Mouse (Mus musculus): ENCODE measurements around the gene Rabep1. TPM values are rescaled to one million over a fixed set of nuclear protein-coding genes. Genes with fewer than 3 reads are reported as not detected.
A peak's percentile ranks its signal among the peaks of the same experiment; 100 is the strongest.

Gene Rabep1
- polyA plus RNA-seq (2015; fragmentation: Nextera tagmentation; extraction: Ambion mirVana) = 88.6 and 91.0 TPM in 2 replicates

GRCm38 (mm10) chr11:70844559-70845456 lies at the start of gene Rabep1:
Rabep1 (plus strand) TSS chr11:70844778.
- H3K9me3 ChIP-seq (replicated peaks; ENCODE audit: control insufficient read depth, low read length, poor library complexity, severe bottlenecking) = no peaks in the 10 kb centered on the region
- under 1% methylated on average over 75 of the region's 88 CpGs for WGBS
- peaks cover 13% of the 10 kb centered on the region for H3K4me1 ChIP-seq (ENCODE audit: control insufficient read depth, insufficient read depth, low read length)
- peak within 1 kb of the TSS; percentile 87 for H3K27ac ChIP-seq (ENCODE audit: low read length)
- H3K9ac ChIP-seq (ENCODE audit: low read depth, low read length) = peak within 1 kb of the TSS; percentile 89
- peak within 1 kb of the TSS; percentile 75 for H3K4me2 ChIP-seq (ENCODE audit: low read length)
- no peaks in the 10 kb centered on the region for H3K36me3 ChIP-seq (ENCODE audit: control insufficient read depth, insufficient read depth, low read length)
- no peaks in the 10 kb centered on the region; the same call in 1 of the 2 replicates for H3K27me3 ChIP-seq (ENCODE audit: control insufficient read depth, insufficient read depth, low read depth, low read length)
- H3K4me3 ChIP-seq (ENCODE audit: low read depth, low read length) = peak within 1 kb of the TSS; percentile 98
- peak; percentile 93 for ATAC-seq

GRCm38 (mm10) chr11:70802208-70802864 lies 42.2 kb upstream of the Rabep1 start:
- Histone ChIP-seq H3K36me3 (ENCODE audit: control insufficient read depth, insufficient read depth, low read length) (no peaks in the 10 kb centered on the region), H3K4me2 (ENCODE audit: low read length) (no peak overlapping the region), H3K27ac (ENCODE audit: low read length) (no peak overlapping the region), H3K9me3 (replicated peaks; ENCODE audit: control insufficient read depth, low read length, poor library complexity, severe bottlenecking) (no peaks in the 10 kb centered on the region), H3K4me1 (ENCODE audit: control insufficient read depth, insufficient read depth, low read length) (no peaks in the 10 kb centered on the region), H3K27me3 (ENCODE audit: control insufficient read depth, insufficient read depth, low read depth, low read length) (no peaks in the 10 kb centered on the region), H3K4me3 (ENCODE audit: low read depth, low read length) (no peak overlapping the region), H3K9ac (ENCODE audit: low read depth, low read length) (no peak overlapping the region)
- WGBS = 88% methylated on average over 2 of the region's 2 CpGs
- no peak for ATAC-seq

GRCm38 (mm10) chr11:70802865-70803261 lies 41.7 kb upstream of the Rabep1 start:
- no peak for ATAC-seq
- 79% methylated on average over 2 of the region's 2 CpGs for WGBS
- no peak overlapping the region for H3K4me3 ChIP-seq (ENCODE audit: low read depth, low read length)

GRCm38 (mm10) chr11:70803711-70804200 lies 40.8 kb upstream of the Rabep1 start:
- no peak overlapping the region for H3K27ac ChIP-seq (ENCODE audit: low read length)
- no peak overlapping the region for H3K4me2 ChIP-seq (ENCODE audit: low read length)
- ATAC-seq = no peak
- no peaks in the 10 kb centered on the region for H3K36me3 ChIP-seq (ENCODE audit: control insufficient read depth, insufficient read depth, low read length)
- no peak overlapping the region for H3K9ac ChIP-seq (ENCODE audit: low read depth, low read length)
- no peak overlapping the region for H3K4me3 ChIP-seq (ENCODE audit: low read depth, low read length)
- H3K27me3 ChIP-seq (ENCODE audit: control insufficient read depth, insufficient read depth, low read depth, low read length) = no peaks in the 10 kb centered on the region
- no peaks in the 10 kb centered on the region for H3K9me3 ChIP-seq (replicated peaks; ENCODE audit: control insufficient read depth, low read length, poor library complexity, severe bottlenecking)
- H3K4me1 ChIP-seq (ENCODE audit: control insufficient read depth, insufficient read depth, low read length) = no peaks in the 10 kb centered on the region
- 87% methylated on average over 6 of the region's 6 CpGs for WGBS

More at GRCm38 (mm10) chr11:70802865-70803261, 41.7 kb upstream of the Rabep1 start:
- Histone ChIP-seq H3K4me1 (ENCODE audit: control insufficient read depth, insufficient read depth, low read length) (no peaks in the 10 kb centered on the region), H3K27me3 (ENCODE audit: control insufficient read depth, insufficient read depth, low read depth, low read length) (no peaks in the 10 kb centered on the region), H3K9ac (ENCODE audit: low read depth, low read length) (no peak overlapping the region), H3K27ac (ENCODE audit: low read length) (no peak overlapping the region), H3K9me3 (replicated peaks; ENCODE audit: control insufficient read depth, low read length, poor library complexity, severe bottlenecking) (no peaks in the 10 kb centered on the region), H3K4me2 (ENCODE audit: low read length) (no peak overlapping the region), H3K36me3 (ENCODE audit: control insufficient read depth, insufficient read depth, low read length) (no peaks in the 10 kb centered on the region)

GRCm38 (mm10) chr11:70804395-70804794 lies 40.2 kb upstream of the Rabep1 start:
- H3K27me3 ChIP-seq (ENCODE audit: control insufficient read depth, insufficient read depth, low read depth, low read length) = no peaks in the 10 kb centered on the region
- no peak for ATAC-seq
- no peaks in the 10 kb centered on the region for H3K4me1 ChIP-seq (ENCODE audit: control insufficient read depth, insufficient read depth, low read length)
- H3K9ac ChIP-seq (ENCODE audit: low read depth, low read length) = no peak overlapping the region
- no peak overlapping the region for H3K27ac ChIP-seq (ENCODE audit: low read length)
- WGBS = 83% methylated on average over 3 of the region's 3 CpGs
- H3K4me3 ChIP-seq (ENCODE audit: low read depth, low read length) = no peak overlapping the region
- no peak overlapping the region for H3K4me2 ChIP-seq (ENCODE audit: low read length)
- no peaks in the 10 kb centered on the region for H3K36me3 ChIP-seq (ENCODE audit: control insufficient read depth, insufficient read depth, low read length)
- H3K9me3 ChIP-seq (replicated peaks; ENCODE audit: control insufficient read depth, low read length, poor library complexity, severe bottlenecking) = no peaks in the 10 kb centered on the region

GRCm38 (mm10) chr11:70805641-70806175 lies 38.9 kb upstream of the Rabep1 start:
- H3K4me1 ChIP-seq (ENCODE audit: control insufficient read depth, insufficient read depth, low read length) = no peaks in the 10 kb centered on the region
- H3K27me3 ChIP-seq (ENCODE audit: control insufficient read depth, insufficient read depth, low read depth, low read length) = no peaks in the 10 kb centered on the region
- no peaks in the 10 kb centered on the region for H3K36me3 ChIP-seq (ENCODE audit: control insufficient read depth, insufficient read depth, low read length)
- 83% methylated on average over 6 of the region's 8 CpGs for WGBS
- H3K4me2 ChIP-seq (ENCODE audit: low read length) = no peak overlapping the region
- H3K9ac ChIP-seq (ENCODE audit: low read depth, low read length) = no peak overlapping the region
- no peak overlapping the region for H3K4me3 ChIP-seq (ENCODE audit: low read depth, low read length)
- no peak overlapping the region for H3K27ac ChIP-seq (ENCODE audit: low read length)
- H3K9me3 ChIP-seq (replicated peaks; ENCODE audit: control insufficient read depth, low read length, poor library complexity, severe bottlenecking) = no peaks in the 10 kb centered on the region
- no peak for ATAC-seq

GRCm38 (mm10) chr11:70806697-70807096 lies 37.9 kb upstream of the Rabep1 start:
- no peak for ATAC-seq
- Histone ChIP-seq H3K27ac (ENCODE audit: low read length) (no peak overlapping the region), H3K4me3 (ENCODE audit: low read depth, low read length) (no peak overlapping the region), H3K27me3 (ENCODE audit: control insufficient read depth, insufficient read depth, low read depth, low read length) (no peaks in the 10 kb centered on the region), H3K4me2 (ENCODE audit: low read length) (no peak overlapping the region), H3K36me3 (ENCODE audit: control insufficient read depth, insufficient read depth, low read length) (no peaks in the 10 kb centered on the region), H3K9me3 (replicated peaks; ENCODE audit: control insufficient read depth, low read length, poor library complexity, severe bottlenecking) (no peaks in the 10 kb centered on the region), H3K4me1 (ENCODE audit: control insufficient read depth, insufficient read depth, low read length) (no peaks in the 10 kb centered on the region), H3K9ac (ENCODE audit: low read depth, low read length) (no peak overlapping the region)
- 79% methylated on average over 4 of the region's 4 CpGs for WGBS

- Histone ChIP-seq H3K27ac (ENCODE audit: low read length) (no peak overlapping the region), H3K9ac (ENCODE audit: low read depth, low read length) (no peak overlapping the region), H3K27me3 (ENCODE audit: control insufficient read depth, insufficient read depth, low read depth, low read length) (no peaks in the 10 kb centered on the region), H3K9me3 (replicated peaks; ENCODE audit: control insufficient read depth, low read length, poor library complexity, severe bottlenecking) (no peaks in the 10 kb centered on the region), H3K4me3 (ENCODE audit: low read depth, low read length) (no peak overlapping the region), H3K36me3 (ENCODE audit: control insufficient read depth, insufficient read depth, low read length) (no peaks in the 10 kb centered on the region), H3K4me2 (ENCODE audit: low read length) (no peak overlapping the region), H3K4me1 (ENCODE audit: control insufficient read depth, insufficient read depth, low read length) (no peaks in the 10 kb centered on the region)
- WGBS = 93% methylated on average over 4 of the region's 4 CpGs
- ATAC-seq = no peak
These were observed 36.9 kb upstream of the Rabep1 start for GRCm38 (mm10) chr11:70807630-70808029.
